Mouse (Mus musculus): ENCODE results near the gene Cog8. TPM values are rescaled to one million over a fixed set of nuclear protein-coding genes. Genes with fewer than 3 reads are reported as not detected.

The Cog8 gene
- 10 to 100 TPM; 36.7 to 44.7 TPM for total RNA-seq (2023)

DNA sequence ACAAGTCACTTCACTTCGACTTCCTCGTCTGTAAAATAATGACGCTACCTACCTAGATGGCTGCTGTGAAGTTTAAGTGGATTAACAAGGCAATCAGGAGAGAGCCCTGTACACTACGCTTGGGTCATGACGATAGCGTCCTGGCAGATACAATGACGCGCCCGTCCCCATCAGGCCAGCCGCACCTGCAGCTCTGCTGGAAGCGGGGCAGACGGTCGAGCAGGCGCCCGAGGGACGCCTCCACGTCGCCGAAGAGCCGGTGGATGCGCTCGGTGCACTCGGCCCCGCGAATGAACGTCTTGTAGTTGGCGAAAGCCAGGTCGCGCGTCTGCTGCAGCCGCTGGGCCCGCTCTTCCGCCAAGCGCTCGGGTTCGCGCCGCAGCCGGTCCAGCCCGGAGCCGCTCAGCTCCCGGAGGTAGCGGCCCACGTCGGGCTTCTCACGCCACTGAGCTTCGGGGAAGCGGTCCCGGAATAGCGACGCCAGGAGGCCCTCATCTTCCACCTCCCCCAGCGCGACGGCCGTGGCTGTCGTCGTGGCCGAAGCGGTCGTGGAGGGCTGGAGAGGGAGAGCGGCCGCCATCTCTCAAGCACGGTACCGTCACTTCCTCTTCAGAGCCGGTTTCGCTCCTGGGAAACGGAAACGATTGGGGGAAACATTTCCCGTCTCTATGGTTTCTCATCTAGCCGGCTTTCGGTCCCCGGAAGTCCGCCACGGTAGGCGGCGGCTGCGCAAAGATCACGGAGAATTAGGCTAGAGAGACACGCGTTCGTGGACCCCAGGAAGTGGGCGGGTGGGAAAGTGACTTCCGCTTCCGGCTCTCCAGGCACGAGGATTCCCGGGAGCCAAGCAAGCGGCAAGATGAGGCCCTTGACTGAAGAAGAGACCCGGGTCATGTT is at the start of gene Cog8, which contains the start of gene Nip7:
TSS of gene Cog8 (minus strand) at position 614 of the 897 bp plus-strand sequence.
TSS of gene Nip7 (plus strand) at position 802 of the 897 bp plus-strand sequence.

DNA sequence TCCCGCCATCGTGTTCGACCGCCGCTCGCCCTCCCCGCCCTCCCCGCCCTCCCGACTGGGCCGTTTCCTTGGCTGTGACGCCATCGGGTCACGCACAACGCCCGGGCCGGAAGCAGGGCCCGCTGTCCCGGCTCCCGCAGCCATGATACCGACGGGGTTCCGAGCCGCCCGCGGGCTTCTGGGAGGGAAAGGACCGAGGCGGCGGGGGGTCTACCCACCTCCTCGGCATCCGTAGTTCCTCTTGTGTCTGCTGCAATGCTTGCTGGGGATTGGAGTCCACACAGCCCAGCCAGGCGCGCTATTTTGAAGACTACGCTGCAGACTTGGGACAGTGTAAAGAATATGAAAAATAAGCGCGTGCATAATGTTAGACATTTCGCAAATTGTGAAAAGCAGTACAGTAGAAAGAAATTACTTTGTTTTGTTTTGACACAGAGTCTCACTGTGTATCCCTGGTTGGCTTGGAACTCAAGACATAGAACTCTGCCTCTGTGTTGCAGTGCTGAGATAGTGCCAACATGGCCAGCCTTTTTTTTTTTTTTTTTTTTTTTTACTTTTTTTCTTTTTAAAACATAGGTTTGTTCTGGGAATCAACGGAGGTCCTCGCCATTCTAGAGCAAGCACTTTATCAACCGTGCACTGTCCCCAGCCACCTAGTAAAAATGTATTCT is 40.0 kb upstream of the Cog8 start, which contains the start of gene Terf2:
TSS of gene Terf2 (minus strand) at position 182 of the 671 bp plus-strand sequence.

GRCm38 (mm10) chr8:107065511-107066496 is 9.3 kb upstream of the Cog8 start, which contains the start of gene Tmed6:
TSS of gene Tmed6 (minus strand) at chr8:107065644.

GRCm38 (mm10) chr8:107048061-107048941 is 8.2 kb downstream of the Cog8 start, which contains the start of gene Pdf:
TSS of gene Pdf (minus strand) at chr8:107048614.

GRCm38 (mm10) chr8:107030650-107031576 is 25.6 kb downstream of the Cog8 start, which contains the start of gene Vps4a:
TSS of gene Vps4a (plus strand) at chr8:107031222.

Other genes with a start within 250 kb of the Cog8 start
- gene Has3, start 186.4 kb downstream of the Cog8 start, total RNA-seq (2023), result 1 to 10 TPM; 1.2 to 1.8 TPM
- 10 to 100 TPM; 43.0 to 50.3 TPM for gene Utp4, start 163.1 kb downstream of the Cog8 start, total RNA-seq (2023)
- 10 to 100 TPM; 17.0 to 19.7 TPM for gene Sntb2, start 120.9 kb downstream of the Cog8 start, total RNA-seq (2023)
- 10 to 100 TPM; 45.9 to 50.3 TPM for gene Vps4a, start 25.5 kb downstream of the Cog8 start, total RNA-seq (2023)
- gene Pdf, start 8.1 kb downstream of the Cog8 start, total RNA-seq (2023), result 10 to 100 TPM; 12.8 to 15.0 TPM
- 10 to 100 TPM; 71.2 to 74.7 TPM for gene Nip7, start 188 bp upstream of the Cog8 start, total RNA-seq (2023)
- gene Tmed6, start 9.0 kb upstream of the Cog8 start, total RNA-seq (2023), result not detected
- gene Terf2, start 39.9 kb upstream of the Cog8 start, total RNA-seq (2023), result 10 to 100 TPM; 46.3 to 46.9 TPM
- gene Cyb5b, start 94.0 kb upstream of the Cog8 start, total RNA-seq (2023), result 10 to 100 TPM; 36.4 to 41.1 TPM
- gene Nfat5, start 236.8 kb upstream of the Cog8 start, total RNA-seq (2023), result 10 to 100 TPM; 57.6 to 62.0 TPM